Mouse (Mus musculus) neural tube, embryonic 13.5 days (tissue): Measurements from ENCODE around the gene Bcl7b. TPM values are rescaled to one million over a fixed set of nuclear protein-coding genes. Genes with fewer than 3 reads are reported as not detected.
A peak's percentile ranks its signal among the peaks of the same experiment; 100 is the strongest.

Experiments used
- ATAC-seq: fragments of 200-750 bp; cut with Nextera tagmentation; 2 replicates; pipeline ENCODE4 v1.8.0; 2017; ENCODE audit warnings: low read depth, mild to moderate bottlenecking, moderate TSS enrichment, moderate library complexity
- H3K27ac ChIP-seq: fragments of 300-500 bp; sonication (generic); replicated peaks from 2 replicates; pipeline ENCODE4 v1.5.1; 2015; ENCODE audit warnings: moderate library complexity, mild to moderate bottlenecking, inconsistent platforms
- H3K27me3 ChIP-seq: fragments of 300-500 bp; sonication (generic); 2 replicates; pipeline ENCODE4 v1.6.1; 2015; ENCODE audit warnings: mild to moderate bottlenecking, inconsistent platforms
- H3K36me3 ChIP-seq: fragments of 300-500 bp; sonication (generic); 2 replicates; pipeline ENCODE4 v1.6.1; 2015; ENCODE audit warnings: mild to moderate bottlenecking, inconsistent platforms
- H3K4me1 ChIP-seq: fragments of 300-500 bp; sonication (generic); replicated peaks from 2 replicates; pipeline ENCODE4 v1.6.1; 2015; ENCODE audit warnings: inconsistent platforms
- H3K4me2 ChIP-seq: fragments of 300-500 bp; sonication (generic); 2 replicates; pipeline ENCODE4 v1.6.1; 2015; ENCODE audit warnings: inconsistent platforms, mild to moderate bottlenecking, moderate library complexity
- H3K4me3 ChIP-seq: fragments of 300-500 bp; sonication (generic); 2 replicates; pipeline ENCODE4 v1.5.1; 2015; ENCODE audit warnings: mild to moderate bottlenecking, inconsistent platforms
- H3K9ac ChIP-seq: fragments of 300-500 bp; sonication (generic); 2 replicates; pipeline ENCODE4 v1.6.1; 2015; ENCODE audit warnings: moderate library complexity, mild to moderate bottlenecking, inconsistent platforms
- H3K9me3 ChIP-seq: fragments of 300-500 bp; sonication (generic); 2 replicates; pipeline ENCODE4 v1.6.1; 2016; ENCODE audit warnings: inconsistent platforms
- WGBS: fragments of 180-500 bp; shearing (Covaris S2); methylation state at CpG from one replicate; pipeline ENCODE4 v1.1.7; 2015; 5-methylcytosine and 5-hydroxymethylcytosine counted together
- polyA plus RNA-seq: library from polyadenylated mRNA; unstranded; fragments of >200 nt; fragmentation: Nextera tagmentation; extraction: Ambion mirVana; gene quantifications from 2 replicates; pipeline ENCODE4 v1.2.1, GENCODE M21; 2015

Gene Bcl7b
- polyA plus RNA-seq, 1 experiment from 2014 or later = 49.2 TPM

- under 1% methylated on average over 13 of the region's 13 CpGs for WGBS
- peak overlapping the region; percentile 75 for H3K4me3 ChIP-seq
- no peaks in the 10 kb centered on the region for H3K9me3 ChIP-seq
- H3K4me1 ChIP-seq = peaks cover 17% of the 10 kb centered on the region
- no peak for ATAC-seq
- peak overlapping the region; percentile 86 for H3K27ac ChIP-seq
- peak overlapping the region; percentile 80 for H3K4me2 ChIP-seq
- H3K27me3 ChIP-seq = no peaks in the 10 kb centered on the region
- peaks cover 9% of the 10 kb centered on the region; the same call in 1 of the 2 replicates for H3K36me3 ChIP-seq
- peak overlapping the region; percentile 83 for H3K9ac ChIP-seq
These were observed 19.4 kb upstream of the Bcl7b start for GRCm38 (mm10) chr5:135148715-135149052.

- H3K27ac ChIP-seq = peak within 1 kb of the TSS; percentile 86
- H3K4me3 ChIP-seq = peak within 1 kb of the TSS; percentile 75
- H3K9ac ChIP-seq = peak within 1 kb of the TSS; percentile 83
- peaks cover 17% of the 10 kb centered on the region for H3K4me1 ChIP-seq
- WGBS = under 1% methylated on average over 63 of the region's 63 CpGs
- peak within 1 kb of the TSS; percentile 80 for H3K4me2 ChIP-seq
- no peaks in the 10 kb centered on the region for H3K9me3 ChIP-seq
- peak; percentile 97 for ATAC-seq
- no peaks in the 10 kb centered on the region for H3K27me3 ChIP-seq
- peaks cover 14% of the 10 kb centered on the region; the same call in 1 of the 2 replicates for H3K36me3 ChIP-seq
These were observed 18.8 kb upstream of the Bcl7b start, which contains the start of gene Tbl2 for GRCm38 (mm10) chr5:135149053-135149819. Tbl2 (plus strand) TSS chr5:135149657.

- Histone ChIP-seq H3K27ac (peak overlapping the region; percentile 86), H3K9me3 (no peaks in the 10 kb centered on the region), H3K4me1 (peaks cover 17% of the 10 kb centered on the region), H3K9ac (peak overlapping the region; percentile 83), H3K4me2 (peak overlapping the region; percentile 80), H3K36me3 (peaks cover 18% of the 10 kb centered on the region), H3K4me3 (peak overlapping the region; percentile 75), H3K27me3 (no peaks in the 10 kb centered on the region)
- under 1% methylated on average over 23 of the region's 23 CpGs for WGBS
- 0 out of 2 replicates have a peak, but pooled peaks have one; percentile 6 for ATAC-seq
These were observed 18.3 kb upstream of the Bcl7b start for GRCm38 (mm10) chr5:135149820-135150178.

- H3K27me3 ChIP-seq = no peaks in the 10 kb centered on the region
- no peaks in the 10 kb centered on the region for H3K9me3 ChIP-seq
- H3K9ac ChIP-seq = no peak overlapping the region
- H3K36me3 ChIP-seq = peaks cover 83% of the 10 kb centered on the region
- H3K27ac ChIP-seq = no peak overlapping the region
- no peak overlapping the region for H3K4me2 ChIP-seq
- 98% methylated on average over 4 of the region's 4 CpGs for WGBS
- ATAC-seq = no peak
- no peak overlapping the region for H3K4me3 ChIP-seq
- no peaks in the 10 kb centered on the region for H3K4me1 ChIP-seq
These were observed 11.6 kb upstream of the Bcl7b start for GRCm38 (mm10) chr5:135156496-135156895.

- Histone ChIP-seq H3K36me3 (peaks cover 69% of the 10 kb centered on the region), H3K4me1 (no peaks in the 10 kb centered on the region), H3K27me3 (no peaks in the 10 kb centered on the region), H3K4me2 (no peak overlapping the region), H3K4me3 (no peak overlapping the region), H3K9me3 (no peaks in the 10 kb centered on the region), H3K27ac (no peak overlapping the region), H3K9ac (no peak overlapping the region)
- no peak for ATAC-seq
- 93% methylated on average over 4 of the region's 4 CpGs for WGBS
These were observed 6.9 kb upstream of the Bcl7b start for GRCm38 (mm10) chr5:135161221-135161620.

GRCm38 (mm10) chr5:135161650-135162049 lies 6.4 kb upstream of the Bcl7b start:
- peaks cover 65% of the 10 kb centered on the region for H3K36me3 ChIP-seq
- H3K9me3 ChIP-seq = no peaks in the 10 kb centered on the region
- H3K27me3 ChIP-seq = no peaks in the 10 kb centered on the region
- H3K4me2 ChIP-seq = no peak overlapping the region
- ATAC-seq = no peak
- H3K4me3 ChIP-seq = no peak overlapping the region
- H3K9ac ChIP-seq = no peak overlapping the region
- no peaks in the 10 kb centered on the region for H3K4me1 ChIP-seq
- 92% methylated on average over 7 of the region's 7 CpGs for WGBS
- no peak overlapping the region for H3K27ac ChIP-seq

GRCm38 (mm10) chr5:135162361-135162760 lies 5.7 kb upstream of the Bcl7b start:
- Histone ChIP-seq H3K27me3 (no peaks in the 10 kb centered on the region), H3K9me3 (no peaks in the 10 kb centered on the region), H3K9ac (no peak overlapping the region), H3K36me3 (peaks cover 58% of the 10 kb centered on the region), H3K27ac (no peak overlapping the region), H3K4me1 (no peaks in the 10 kb centered on the region), H3K4me3 (no peak overlapping the region), H3K4me2 (no peak overlapping the region)
- ATAC-seq = no peak
- 97% methylated on average over 8 of the region's 8 CpGs for WGBS

- Histone ChIP-seq H3K4me2 (no peak overlapping the region), H3K27me3 (no peaks in the 10 kb centered on the region), H3K4me1 (0 out of 2 replicates have a peak, but pooled peaks cover 2% of the 10 kb centered on the region), H3K4me3 (no peak overlapping the region), H3K36me3 (peaks cover 55% of the 10 kb centered on the region), H3K27ac (no peak overlapping the region), H3K9me3 (no peaks in the 10 kb centered on the region), H3K9ac (no peak overlapping the region)
- WGBS = 89% methylated on average over 6 of the region's 6 CpGs
- no peak for ATAC-seq
These were observed 5.3 kb upstream of the Bcl7b start for GRCm38 (mm10) chr5:135162821-135163220.

- ATAC-seq = no peak
- WGBS = 93% methylated on average over 4 of the region's 4 CpGs
- no peaks in the 10 kb centered on the region for H3K27me3 ChIP-seq
These were observed 1.2 kb upstream of the Bcl7b start for GRCm38 (mm10) chr5:135166909-135167308.

GRCm38 (mm10) chr5:135167469-135167868 lies 614 bp upstream of the Bcl7b start:
- H3K27ac ChIP-seq = peak overlapping the region; percentile 100
- no peak for ATAC-seq
- 96% methylated on average over 4 of the region's 4 CpGs for WGBS
- no peak overlapping the region for H3K9ac ChIP-seq
- peaks cover 25% of the 10 kb centered on the region for H3K36me3 ChIP-seq
- H3K27me3 ChIP-seq = no peaks in the 10 kb centered on the region
- H3K4me3 ChIP-seq = peak overlapping the region; percentile 65; the same call in 1 of the 2 replicates
- no peaks in the 10 kb centered on the region for H3K9me3 ChIP-seq
- H3K4me1 ChIP-seq = peaks cover 22% of the 10 kb centered on the region
- peak overlapping the region; percentile 98 for H3K4me2 ChIP-seq

More at GRCm38 (mm10) chr5:135166909-135167308, 1.2 kb upstream of the Bcl7b start:
- no peak overlapping the region for H3K9ac ChIP-seq
- H3K9me3 ChIP-seq = no peaks in the 10 kb centered on the region
- H3K4me3 ChIP-seq = no peak overlapping the region
- H3K27ac ChIP-seq = no peak overlapping the region
- peaks cover 25% of the 10 kb centered on the region for H3K36me3 ChIP-seq
- H3K4me2 ChIP-seq = no peak overlapping the region
- H3K4me1 ChIP-seq = peaks cover 22% of the 10 kb centered on the region

- WGBS = 89% methylated on average over 5 of the region's 5 CpGs
- Histone ChIP-seq H3K4me2 (peak overlapping the region; percentile 98), H3K9me3 (no peaks in the 10 kb centered on the region), H3K9ac (peak overlapping the region; percentile 83), H3K36me3 (peaks cover 36% of the 10 kb centered on the region), H3K4me1 (peaks cover 22% of the 10 kb centered on the region), H3K4me3 (peak overlapping the region; percentile 65), H3K27me3 (no peaks in the 10 kb centered on the region), H3K27ac (no peak overlapping the region)
- ATAC-seq = no peak
These were observed 1.4 kb downstream of the Bcl7b start for GRCm38 (mm10) chr5:135169479-135169878.

GRCm38 (mm10) chr5:135171688-135172220 lies 3.7 kb downstream of the Bcl7b start:
- Histone ChIP-seq H3K27ac (no peak overlapping the region), H3K9ac (no peak overlapping the region), H3K4me1 (peaks cover 22% of the 10 kb centered on the region), H3K36me3 (peaks cover 58% of the 10 kb centered on the region), H3K9me3 (no peaks in the 10 kb centered on the region), H3K4me3 (no peak overlapping the region), H3K4me2 (no peak overlapping the region), H3K27me3 (no peaks in the 10 kb centered on the region)
- 92% methylated on average over 6 of the region's 6 CpGs for WGBS
- no peak for ATAC-seq
